Mouse (Mus musculus): Measurements from ENCODE around the gene Asb8.

Gene Asb8

GRCm38 (mm10) chr15:98155272-98155671 is 10.2 kb downstream of the Asb8 start:
- no peak for DNase-seq (ENCODE audit: low spot score)

GRCm38 (mm10) chr15:98154631-98155030 is 10.8 kb downstream of the Asb8 start:
- DNase-seq (ENCODE audit: low spot score), result no peak

GRCm38 (mm10) chr15:98154146-98154545 is 11.3 kb downstream of the Asb8 start:
- DNase-seq (ENCODE audit: low spot score), result no peak

- DNase-seq (ENCODE audit: low spot score), result no peak
Measured at GRCm38 (mm10) chr15:98153625-98154024, 11.8 kb downstream of the Asb8 start.

GRCm38 (mm10) chr15:98152916-98153315 is 12.5 kb downstream of the Asb8 start:
- DNase-seq (ENCODE audit: low spot score), result no peak

GRCm38 (mm10) chr15:98149166-98149602 is 16.2 kb downstream of the Asb8 start:
- DNase-seq (ENCODE audit: low spot score), result no peak

GRCm38 (mm10) chr15:98148356-98148755 is 17.1 kb downstream of the Asb8 start:
- DNase-seq (ENCODE audit: low spot score), result no peak

- DNase-seq (ENCODE audit: low spot score), result peak; percentile 74
Measured at GRCm38 (mm10) chr15:98145559-98146181, 19.8 kb downstream of the Asb8 start.

GRCm38 (mm10) chr15:98144861-98145507 is 20.4 kb downstream of the Asb8 start:
- no peak for DNase-seq (ENCODE audit: low spot score)

GRCm38 (mm10) chr15:98142515-98142914 is 22.9 kb downstream of the Asb8 start:
- DNase-seq (ENCODE audit: low spot score), result no peak

GRCm38 (mm10) chr15:98140809-98141208 is 24.6 kb downstream of the Asb8 start:
- DNase-seq (ENCODE audit: low spot score), result no peak

GRCm38 (mm10) chr15:98139763-98140162 is 25.7 kb downstream of the Asb8 start:
- no peak for DNase-seq (ENCODE audit: low spot score)

- DNase-seq (ENCODE audit: low spot score), result no peak
Measured at GRCm38 (mm10) chr15:98136871-98137270, 28.6 kb downstream of the Asb8 start.

GRCm38 (mm10) chr15:98135671-98136070 is 29.8 kb downstream of the Asb8 start:
- DNase-seq (ENCODE audit: low spot score), result no peak

- no peak for DNase-seq (ENCODE audit: low spot score)
Measured at GRCm38 (mm10) chr15:98134666-98135065, 30.8 kb downstream of the Asb8 start.

- DNase-seq (ENCODE audit: low spot score), result no peak
Measured at GRCm38 (mm10) chr15:98134034-98134433, 31.4 kb downstream of the Asb8 start.

GRCm38 (mm10) chr15:98133471-98133870 is 32.0 kb downstream of the Asb8 start:
- DNase-seq (ENCODE audit: low spot score), result no peak

GRCm38 (mm10) chr15:98131942-98132655 is 33.3 kb downstream of the Asb8 start:
- no peak for DNase-seq (ENCODE audit: low spot score)

GRCm38 (mm10) chr15:98131451-98131850 is 34.0 kb downstream of the Asb8 start:
- DNase-seq (ENCODE audit: low spot score), result no peak

- no peak for DNase-seq (ENCODE audit: low spot score)
Measured at GRCm38 (mm10) chr15:98131001-98131400, 34.4 kb downstream of the Asb8 start.

GRCm38 (mm10) chr15:98120831-98121230 is 44.6 kb downstream of the Asb8 start:
- no peak for DNase-seq (ENCODE audit: low spot score)

- no peak for DNase-seq (ENCODE audit: low spot score)
Measured at GRCm38 (mm10) chr15:98119363-98119762, 46.1 kb downstream of the Asb8 start.

GRCm38 (mm10) chr15:98116287-98116686 is 49.1 kb downstream of the Asb8 start:
- DNase-seq (ENCODE audit: low spot score), result no peak
